Mouse (Mus musculus) urinary bladder, adult 18-20 months (tissue): Measurements from ENCODE around the gene Brsk1.

Experiments
- DNase-seq, 2 experiments: peaks; one replicate each; pipeline ENCODE4 v3.0.0; 2022; ENCODE audit warnings: low spot score in 2 of 2, mixed read lengths in 2 of 2

Brsk1 gene

GRCm38 (mm10) chr7:4739041-4739543, 48.7 kb downstream of the Brsk1 start:
- DNase-seq: no peak

- peak; percentile 86 to 98 for DNase-seq
These were observed 49.3 kb downstream of the Brsk1 start, which contains the start of gene Kmt5c for GRCm38 (mm10) chr7:4739544-4740275. Kmt5c (plus strand) TSS chr7:4740115.

GRCm38 (mm10) chr7:4740309-4740727, 49.9 kb downstream of the Brsk1 start:
- DNase-seq: no peak

GRCm38 (mm10) chr7:4741151-4741550, 50.7 kb downstream of the Brsk1 start:
- peak; percentile 22 to 51 for DNase-seq

GRCm38 (mm10) chr7:4741672-4742481, 51.5 kb downstream of the Brsk1 start:
- no peak for DNase-seq

GRCm38 (mm10) chr7:4742482-4742819, 52.0 kb downstream of the Brsk1 start:
- DNase-seq: no peak

- DNase-seq: no peak
These were observed 53.0 kb downstream of the Brsk1 start for GRCm38 (mm10) chr7:4743354-4743753.

- no peak for DNase-seq
These were observed 54.5 kb downstream of the Brsk1 start for GRCm38 (mm10) chr7:4744886-4745285.

- DNase-seq: no peak
These were observed 56.0 kb downstream of the Brsk1 start for GRCm38 (mm10) chr7:4746326-4746980.

- no peak for DNase-seq
These were observed 56.9 kb downstream of the Brsk1 start for GRCm38 (mm10) chr7:4747156-4747899.

- no peak for DNase-seq
These were observed 57.9 kb downstream of the Brsk1 start for GRCm38 (mm10) chr7:4748321-4748720.

- DNase-seq: no peak
These were observed 58.8 kb downstream of the Brsk1 start for GRCm38 (mm10) chr7:4749169-4749568.

GRCm38 (mm10) chr7:4751971-4752820, 61.8 kb downstream of the Brsk1 start:
- DNase-seq: peak in 1 of 2 experiments; percentile 21

GRCm38 (mm10) chr7:4752821-4753570, 62.6 kb downstream of the Brsk1 start, which contains the start of gene Cox6b2:
Cox6b2 (minus strand) TSS chr7:4753094.
- DNase-seq: peak; percentile 56 to 58

- no peak for DNase-seq
These were observed 69.3 kb downstream of the Brsk1 start for GRCm38 (mm10) chr7:4759670-4760069.

GRCm38 (mm10) chr7:4764946-4765710, 74.7 kb downstream of the Brsk1 start:
- no peak for DNase-seq
